Mouse (Mus musculus): Measurements from ENCODE around the gene Dgke. TPM values are rescaled to one million over a fixed set of nuclear protein-coding genes. Genes with fewer than 3 reads are reported as not detected.
A peak's percentile ranks its signal among the peaks of the same experiment; 100 is the strongest.
"Not testable (repeated sequence)": the region's sequence is repeated elsewhere in the genome, so short reads cannot be mapped to it uniquely, and the experiment has no call there.

The Dgke gene
- polyA plus RNA-seq, 1 experiment from 2014 or later: 5.5 TPM

- ATAC-seq (ENCODE audit: insufficient read depth) (no peak), DNase-seq (peak; percentile 35)
- Histone ChIP-seq H3K4me2 (peak overlapping the region; percentile 91), H3K27me3 (ENCODE audit: insufficient read depth, low read length) (no peaks in the 10 kb centered on the region), H3K27ac (ENCODE audit: low read depth) (no peak overlapping the region), H3K4me1 (ENCODE audit: insufficient read depth) (peaks cover 13% of the 10 kb centered on the region), H3K36me3 (ENCODE audit: insufficient read depth) (peaks cover 14% of the 10 kb centered on the region), H3K9ac (no peak overlapping the region; the same call in 1 of the 2 replicates), H3K4me3 (ENCODE audit: low read depth, low read length) (peak overlapping the region; percentile 75), H3K9me3 (ENCODE audit: low read depth, low read length) (no peaks in the 10 kb centered on the region)
- WGBS: 65% methylated on average over 11 of the region's 11 CpGs
- peak; percentile 62 for TF ChIP-seq CTCF (IDR thresholded peaks at IDR 0.05; ENCODE audit: low read depth)
Measured at GRCm38 (mm10) chr11:89058515-89059270, 8.0 kb downstream of the Dgke start.

- Histone ChIP-seq H3K4me2 (peak overlapping the region; percentile 13; the same call in 1 of the 2 replicates), H3K4me3 (ENCODE audit: low read depth, low read length) (no peak overlapping the region), H3K9ac (no peak overlapping the region), H3K36me3 (ENCODE audit: insufficient read depth) (peaks cover 31% of the 10 kb centered on the region), H3K27me3 (ENCODE audit: insufficient read depth, low read length) (no peaks in the 10 kb centered on the region), H3K9me3 (ENCODE audit: low read depth, low read length) (no peaks in the 10 kb centered on the region), H3K27ac (ENCODE audit: low read depth) (no peak overlapping the region), H3K4me1 (ENCODE audit: insufficient read depth) (peaks cover 13% of the 10 kb centered on the region)
- TF ChIP-seq CTCF (IDR thresholded peaks at IDR 0.05; ENCODE audit: low read depth): no peak
- WGBS: 54% methylated on average over 13 of the region's 13 CpGs
- DNase-seq (no peak), ATAC-seq (ENCODE audit: insufficient read depth) (no peak)
Measured at GRCm38 (mm10) chr11:89055931-89056690, 10.5 kb downstream of the Dgke start.

GRCm38 (mm10) chr11:89051767-89052166 is 14.9 kb downstream of the Dgke start:
- Histone ChIP-seq H3K4me2 (no peak overlapping the region), H3K36me3 (ENCODE audit: insufficient read depth) (peaks cover 69% of the 10 kb centered on the region), H3K27ac (ENCODE audit: low read depth) (no peak overlapping the region), H3K4me3 (ENCODE audit: low read depth, low read length) (no peak overlapping the region), H3K27me3 (ENCODE audit: insufficient read depth, low read length) (no peaks in the 10 kb centered on the region), H3K9ac (no peak overlapping the region), H3K4me1 (ENCODE audit: insufficient read depth) (no peaks in the 10 kb centered on the region), H3K9me3 (ENCODE audit: low read depth, low read length) (no peaks in the 10 kb centered on the region)
- DNase-seq: no peak
- 78% methylated on average over 6 of the region's 6 CpGs for WGBS
- no peak for TF ChIP-seq CTCF (IDR thresholded peaks at IDR 0.05; ENCODE audit: low read depth)
- ATAC-seq (ENCODE audit: insufficient read depth): no peak

GRCm38 (mm10) chr11:89046021-89046420 is 20.6 kb downstream of the Dgke start:
- Histone ChIP-seq H3K27me3 (ENCODE audit: insufficient read depth, low read length) (no peaks in the 10 kb centered on the region), H3K9me3 (ENCODE audit: low read depth, low read length) (no peaks in the 10 kb centered on the region), H3K36me3 (ENCODE audit: insufficient read depth) (peaks cover 85% of the 10 kb centered on the region), H3K27ac (ENCODE audit: low read depth) (no peak overlapping the region), H3K4me2 (no peak overlapping the region), H3K4me1 (ENCODE audit: insufficient read depth) (no peaks in the 10 kb centered on the region), H3K9ac (no peak overlapping the region), H3K4me3 (ENCODE audit: low read depth, low read length) (no peak overlapping the region)
- TF ChIP-seq CTCF (IDR thresholded peaks at IDR 0.05; ENCODE audit: low read depth): no peak
- no peak for ATAC-seq (ENCODE audit: insufficient read depth)
- 85% methylated on average over 3 of the region's 3 CpGs for WGBS
- DNase-seq: no peak

- 98% methylated on average over 3 of the region's 3 CpGs for WGBS
- not testable (repeated sequence) for H3K9ac ChIP-seq; ATAC-seq (ENCODE audit: insufficient read depth); H3K27me3 ChIP-seq (ENCODE audit: insufficient read depth, low read length); H3K27ac ChIP-seq (ENCODE audit: low read depth); H3K4me2 ChIP-seq; DNase-seq; H3K4me1 ChIP-seq (ENCODE audit: insufficient read depth); H3K4me3 ChIP-seq (ENCODE audit: low read depth, low read length); H3K9me3 ChIP-seq (ENCODE audit: low read depth, low read length)
- H3K36me3 ChIP-seq (ENCODE audit: insufficient read depth): peaks cover 84% of the 10 kb centered on the region
Measured at GRCm38 (mm10) chr11:89045501-89045900, 21.1 kb downstream of the Dgke start.

GRCm38 (mm10) chr11:89043046-89043445 is 23.6 kb downstream of the Dgke start:
- DNase-seq (no peak), ATAC-seq (ENCODE audit: insufficient read depth) (no peak)
- Histone ChIP-seq H3K36me3 (ENCODE audit: insufficient read depth) (peaks cover 84% of the 10 kb centered on the region), H3K27ac (ENCODE audit: low read depth) (no peak overlapping the region), H3K4me2 (no peak overlapping the region), H3K27me3 (ENCODE audit: insufficient read depth, low read length) (no peaks in the 10 kb centered on the region), H3K4me1 (ENCODE audit: insufficient read depth) (no peaks in the 10 kb centered on the region), H3K9me3 (ENCODE audit: low read depth, low read length) (no peaks in the 10 kb centered on the region), H3K4me3 (ENCODE audit: low read depth, low read length) (no peak overlapping the region), H3K9ac (no peak overlapping the region)
- no peak for TF ChIP-seq CTCF (IDR thresholded peaks at IDR 0.05; ENCODE audit: low read depth)
- WGBS: 89% methylated on average over 7 of the region's 7 CpGs

GRCm38 (mm10) chr11:89041073-89041472 is 25.6 kb downstream of the Dgke start:
- H3K27ac ChIP-seq (ENCODE audit: low read depth); H3K4me3 ChIP-seq (ENCODE audit: low read depth, low read length); H3K27me3 ChIP-seq (ENCODE audit: insufficient read depth, low read length); DNase-seq; H3K4me1 ChIP-seq (ENCODE audit: insufficient read depth); ATAC-seq (ENCODE audit: insufficient read depth); H3K4me2 ChIP-seq; H3K9ac ChIP-seq; H3K9me3 ChIP-seq (ENCODE audit: low read depth, low read length): not testable (repeated sequence)
- H3K36me3 ChIP-seq (ENCODE audit: insufficient read depth): peaks cover 68% of the 10 kb centered on the region
- 88% methylated on average over 6 of the region's 7 CpGs for WGBS

Data from lung, embryonic 14.5 days (tissue).